Comparison of ENCODE assay signal across 10 mouse cellular contexts in the genomic region with DNA sequence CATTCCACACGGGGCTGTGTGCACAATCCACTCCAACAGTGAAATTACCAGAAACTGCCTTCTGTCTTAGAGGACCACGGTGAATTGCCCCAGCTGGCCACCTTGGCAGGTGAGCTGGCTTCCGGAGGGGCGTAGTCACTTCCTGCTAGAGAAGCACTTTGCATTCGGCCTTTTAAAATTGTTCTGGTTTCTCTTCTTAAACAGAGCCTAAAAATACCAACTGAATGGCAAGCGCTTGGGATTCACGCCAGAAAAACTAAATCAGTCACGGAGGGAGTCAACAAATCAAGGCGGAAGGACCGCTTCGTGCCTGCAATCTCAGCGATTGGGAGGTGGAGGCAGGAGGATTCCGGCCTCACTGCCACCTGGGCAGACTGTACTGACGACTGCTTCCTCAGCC.
DNase-seq lines count a peak whose midpoint lies in the region; ATAC-seq and TF ChIP-seq lines count a peak whose summit lies in the region.
"Had no signal": no experiment of that assay in that cellular context is flagged by ENCODE, and none has a peak within 500 bp of the region (broad histone marks: within the 10 kb centered on the region; RNA-seq: fewer than 3 reads in every experiment).

No protein-coding gene starts in this region.

- peak overlapping the region; percentile 69 for H3K27ac ChIP-seq in left cerebral cortex, adult 2 months
- H3K27ac ChIP-seq in forebrain, postnatal 0 days (ENCODE audit: low read depth, low read length): peak overlapping the region; percentile 94

- no peak overlapping the region for H3K9ac ChIP-seq in forebrain, postnatal 0 days
- H3K9ac ChIP-seq: lung, embryonic 14.5 days had no signal

- ATAC-seq in forebrain, postnatal 0 days: no peak

- H3K4me2 ChIP-seq in forebrain, postnatal 0 days (ENCODE audit: low read depth): no peak overlapping the region
- H3K4me2 ChIP-seq: heart, embryonic 11.5 days; lung, embryonic 14.5 days had no signal

- 50% methylated on average over 14 of the region's 14 CpGs for WGBS in forebrain, postnatal 0 days

- intact Hi-C loops in left cerebral cortex, adult 2 months (cut with DNase I): no loop called here
- intact Hi-C loops in left cerebral cortex, postnatal 25 days (cut with DNase I): no loop called here

- no peaks in the 10 kb centered on the region; the same call in 1 of the 2 replicates for H3K36me3 ChIP-seq in forebrain, postnatal 0 days (ENCODE audit: insufficient read depth)

- DNase-seq in left cerebral cortex, adult 2 months (ENCODE audit: extremely low spot score in 1 of 2, low spot score in 2 of 2): peak in 1 of 2 experiments; percentile 48
- DNase-seq in left cerebral cortex, adult 8-10 months (ENCODE audit: low spot score in 2 of 2): no peak
- peak; percentile 56 for DNase-seq in forebrain, postnatal 0 days
- DNase-seq in left cerebral cortex, postnatal 25 days (ENCODE audit: low spot score in 2 of 2): peak; percentile 59 to 86
- peak; percentile 55 to 62 for DNase-seq in right cerebral cortex, postnatal 36 days (ENCODE audit: low spot score in 2 of 2)
- DNase-seq in urinary bladder, postnatal 36 days (ENCODE audit: low spot score in 2 of 2): no peak
- DNase-seq in adrenal gland, adult (ENCODE audit: inconsistent age in 2 of 2, low spot score in 1 of 2): no peak
- DNase-seq: lung, embryonic 14.5 days; thymus, postnatal 4 days had no signal

- H3K4me1 ChIP-seq in forebrain, postnatal 0 days (ENCODE audit: insufficient read depth): peaks cover 44% of the 10 kb centered on the region

- H3K9me3 ChIP-seq in forebrain, postnatal 0 days (ENCODE audit: low read length): no peaks in the 10 kb centered on the region

- no peaks in the 10 kb centered on the region for H3K27me3 ChIP-seq in forebrain, postnatal 0 days (ENCODE audit: insufficient read depth, low read length)

- no peak overlapping the region for H3K4me3 ChIP-seq in left cerebral cortex, adult 2 months
- H3K4me3 ChIP-seq in forebrain, postnatal 0 days (ENCODE audit: low read depth, low read length): no peak overlapping the region

- no peak for TF ChIP-seq CTCF in left cerebral cortex, adult 2 months (IDR thresholded peaks at IDR 0.05)
- no peak for TF ChIP-seq CTCF in forebrain, postnatal 0 days (IDR thresholded peaks at IDR 0.05; ENCODE audit: low read depth)

Comparison
In these comparisons a context has a peak if more than half of its experiments do, and no peak if none do; other contexts are left out.
1. DNase-seq: peak in forebrain, postnatal 0 days (single experiment), left cerebral cortex, postnatal 25 days (2 of 2) and right cerebral cortex, postnatal 36 days (2 of 2); none in left cerebral cortex, adult 8-10 months (0 of 2), urinary bladder, postnatal 36 days (0 of 2) and adrenal gland, adult (0 of 2).